Mouse (Mus musculus) frontal cortex, adult 2 months (tissue): ENCODE measurements around the gene Mmaa. TPM values are rescaled to one million over a fixed set of nuclear protein-coding genes. Genes with fewer than 3 reads are reported as not detected.
A peak's percentile ranks its signal among the peaks of the same experiment; 100 is the strongest.

Experiments used
- DNase-seq, 2 experiments: peaks; one replicate each; pipeline ENCODE4 v3.0.0; 2022; ENCODE audit warnings: low spot score in 1 of 2; ENCODE audit errors: extremely low spot score in 1 of 2
- polyA plus RNA-seq: library from polyadenylated mRNA; depleted of rRNA; stranded (reverse); fragments of >200 nt; gene quantifications from 2 replicates; pipeline ENCODE4 v1.2.3, GENCODE M21; 2012; rRNA removed

Gene Mmaa
- 30.9 and 33.3 TPM in 2 replicates for polyA plus RNA-seq

GRCm38 (mm10) chr8:79294610-79295275 is at the start of gene Mmaa:
Gene Mmaa (minus strand): TSS chr8:79294937.
- peak; percentile 87 to 95 for DNase-seq

GRCm38 (mm10) chr8:79341236-79341635 is 46.5 kb upstream of the Mmaa start:
- no peak for DNase-seq

DNA sequence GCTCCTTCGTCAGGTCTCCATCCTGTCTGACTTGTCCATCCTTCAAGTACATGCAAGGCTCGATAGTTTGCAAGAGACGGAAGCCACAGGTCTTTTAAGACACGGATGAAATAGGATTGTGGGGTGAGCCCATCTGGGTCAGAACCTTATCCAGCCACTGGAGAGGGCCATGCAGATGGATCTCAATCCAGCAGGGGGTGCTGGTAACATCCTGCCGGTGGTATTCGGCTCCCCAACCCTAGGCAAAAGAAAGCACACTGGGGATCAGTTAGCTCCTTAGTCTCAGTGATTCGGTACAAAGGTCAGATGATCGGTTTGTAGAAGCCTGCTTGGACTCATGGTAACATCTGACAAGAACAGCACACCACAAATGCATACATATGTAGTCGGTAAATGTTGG is 44.8 kb upstream of the Mmaa start:
- DNase-seq = peak in 1 of 2 experiments; percentile 42

DNA sequence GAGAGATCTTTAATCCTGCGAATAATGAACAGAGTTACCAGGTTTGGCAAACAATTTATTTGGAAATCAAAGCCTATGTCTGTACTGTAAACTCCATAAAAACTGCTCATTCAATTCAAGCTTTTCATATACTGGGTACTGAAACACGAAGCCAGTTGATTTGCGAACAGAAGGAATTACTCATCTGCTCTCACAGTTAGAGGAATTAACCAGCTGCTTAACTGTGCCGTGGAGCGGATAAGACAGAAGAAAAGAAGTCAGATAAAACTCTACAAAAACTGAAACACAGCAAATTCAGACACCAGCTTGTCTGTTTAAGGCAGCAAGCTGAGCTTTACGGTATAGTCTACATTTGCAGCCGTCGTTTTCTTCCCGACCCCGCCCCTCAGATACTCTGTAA is 43.9 kb upstream of the Mmaa start:
- peak in 1 of 2 experiments; percentile 52 for DNase-seq

DNA sequence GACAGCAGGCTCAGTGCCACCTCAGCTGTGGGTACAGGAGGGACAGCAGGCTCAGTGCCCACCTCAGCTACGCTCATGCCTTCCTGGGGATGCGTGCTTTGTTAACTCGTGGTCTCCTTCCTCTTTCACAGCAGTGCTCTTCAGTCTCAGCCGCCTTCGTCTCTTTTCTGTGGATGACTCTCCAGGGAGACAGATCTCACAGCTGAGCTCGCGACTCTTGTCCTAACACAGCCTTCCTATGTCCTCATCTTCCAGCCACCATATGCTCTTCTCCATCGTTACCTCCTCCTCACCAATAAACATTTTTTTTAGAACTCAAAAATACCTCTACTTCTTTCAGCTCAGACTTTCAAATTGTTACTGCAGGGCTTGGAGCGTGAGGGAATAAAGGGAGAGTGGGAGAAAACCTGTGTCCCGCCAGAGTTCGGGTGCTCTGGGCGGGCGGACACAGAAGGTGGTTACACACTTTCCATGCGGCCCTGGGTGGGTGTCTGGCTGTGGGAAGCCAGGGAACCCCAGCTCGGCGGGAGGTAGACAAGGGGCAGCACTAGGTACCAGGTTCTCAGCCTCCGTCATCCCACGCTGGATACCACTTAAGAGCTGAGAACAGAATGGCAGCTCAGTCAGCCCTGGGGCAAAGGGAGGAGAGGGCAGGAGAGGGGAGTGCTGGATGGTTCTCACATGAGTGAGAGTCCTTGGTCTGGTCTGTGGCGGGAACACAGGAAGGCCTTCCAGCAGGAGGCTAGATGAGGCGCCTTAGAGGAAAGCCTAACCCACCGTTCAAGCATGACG is 37.6 kb upstream of the Mmaa start:
- DNase-seq = peak in 1 of 2 experiments; percentile 25

DNA sequence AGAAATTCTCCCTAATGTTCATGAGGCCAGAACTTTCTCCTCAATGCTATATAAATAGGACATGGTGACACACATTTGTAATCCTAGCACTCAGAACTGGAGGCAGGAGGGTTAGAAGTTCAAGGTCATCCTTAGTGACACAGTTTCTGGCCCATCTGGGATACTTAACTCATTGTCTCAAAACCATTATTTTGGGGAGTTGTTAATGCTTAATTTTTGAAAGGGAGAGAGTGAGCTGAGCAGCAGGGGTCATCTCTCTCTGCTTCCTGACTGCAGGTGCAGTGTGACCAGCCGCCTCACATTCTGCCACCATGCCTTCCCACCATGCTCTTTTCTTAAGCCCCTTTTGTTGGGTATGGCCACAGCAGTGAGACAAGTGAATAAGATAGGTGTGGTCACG is 36.8 kb upstream of the Mmaa start:
- DNase-seq = no peak

DNA sequence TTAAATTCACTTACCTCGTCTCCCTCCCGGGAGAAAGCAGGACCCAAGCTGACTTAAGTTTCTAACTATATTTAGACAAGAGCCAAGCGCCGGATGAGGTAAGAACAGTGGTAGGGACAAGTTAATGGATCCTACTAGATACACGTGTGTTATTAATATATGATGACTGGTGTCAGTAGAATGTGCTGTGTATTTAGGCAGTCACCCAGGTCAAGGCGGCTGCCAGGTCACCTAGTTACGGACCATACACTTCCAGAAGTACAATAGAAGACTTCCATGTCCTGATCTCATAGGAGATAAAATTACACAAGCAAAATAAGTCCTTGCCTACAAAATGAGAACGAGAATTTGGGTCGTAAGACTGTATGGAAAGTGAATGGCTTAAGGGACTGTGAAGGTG is 36.3 kb upstream of the Mmaa start:
- no peak for DNase-seq

GRCm38 (mm10) chr8:79329735-79330134 is 35.0 kb upstream of the Mmaa start:
- no peak for DNase-seq

- no peak for DNase-seq
These were observed 34.4 kb upstream of the Mmaa start for GRCm38 (mm10) chr8:79329182-79329581.

- DNase-seq = no peak
These were observed 30.8 kb upstream of the Mmaa start for GRCm38 (mm10) chr8:79325510-79325909.

GRCm38 (mm10) chr8:79324928-79325327 is 30.2 kb upstream of the Mmaa start:
- DNase-seq = no peak

DNA sequence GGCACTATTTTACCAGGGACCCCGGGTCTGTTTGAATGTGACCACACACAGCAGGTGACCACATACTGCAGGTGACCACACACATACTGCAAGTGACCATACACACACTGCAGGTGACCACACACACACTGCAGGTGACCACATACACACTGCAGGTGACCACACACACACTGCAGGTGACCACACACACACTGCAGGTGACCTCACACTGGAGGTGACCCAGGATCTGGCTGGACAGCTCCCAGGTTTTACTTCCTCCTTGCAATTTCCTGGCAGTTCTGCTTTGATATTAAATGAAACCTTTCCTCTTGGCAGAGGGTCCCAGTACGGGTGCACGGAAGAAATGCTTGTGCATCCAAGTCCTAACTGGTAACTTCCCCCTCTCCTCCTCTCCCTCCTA is 29.3 kb upstream of the Mmaa start:
- DNase-seq = no peak

- DNase-seq = no peak
These were observed 28.4 kb upstream of the Mmaa start for GRCm38 (mm10) chr8:79323121-79323520.

DNA sequence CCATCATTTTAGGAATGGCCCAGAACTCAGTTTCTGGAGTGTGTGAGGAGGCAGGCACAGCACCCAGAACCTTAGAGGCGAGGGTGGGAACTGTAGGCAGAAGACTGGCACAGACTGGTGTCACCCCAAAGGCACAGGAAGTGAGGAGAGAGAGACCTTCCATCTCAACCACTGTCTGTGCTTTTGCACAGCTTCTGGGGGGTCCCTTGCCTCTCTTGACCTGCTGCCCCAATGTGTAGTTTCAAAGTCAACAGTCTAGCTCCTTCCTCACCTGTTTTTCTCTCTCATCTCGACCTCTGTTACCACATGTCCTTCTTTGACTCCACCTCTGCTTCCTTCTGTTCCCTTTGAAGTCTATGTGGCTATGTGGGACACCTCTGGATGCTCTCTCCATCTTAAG is 16.1 kb upstream of the Mmaa start:
- no peak for DNase-seq

GRCm38 (mm10) chr8:79305941-79306340 is 11.2 kb upstream of the Mmaa start:
- DNase-seq = no peak

- DNase-seq = no peak
These were observed 6.8 kb upstream of the Mmaa start for GRCm38 (mm10) chr8:79301548-79301947.

- DNase-seq = no peak
These were observed 5.0 kb upstream of the Mmaa start for GRCm38 (mm10) chr8:79299704-79300103.

DNA sequence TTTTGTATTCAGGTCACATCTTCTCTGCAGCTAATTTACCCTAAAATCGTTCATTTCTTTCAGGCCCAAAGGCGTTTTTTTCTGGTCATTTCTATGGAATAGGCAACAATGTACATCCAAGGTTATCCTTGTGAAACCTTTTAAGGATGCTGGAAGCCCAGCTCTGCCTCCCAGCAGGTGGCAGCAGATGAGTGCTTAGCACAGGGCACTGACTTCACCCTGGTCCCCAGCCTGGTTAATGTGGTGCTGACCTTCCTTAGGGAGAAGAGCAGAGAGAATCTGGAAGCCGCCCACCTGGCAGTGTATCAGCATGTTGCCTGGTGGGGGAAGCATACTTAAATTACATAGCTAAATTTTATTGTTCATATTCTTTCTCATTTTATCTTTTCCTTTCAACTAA is 3.0 kb upstream of the Mmaa start:
- DNase-seq = peak; percentile 32 to 82

- DNase-seq = no peak
These were observed 754 bp upstream of the Mmaa start for GRCm38 (mm10) chr8:79295276-79296105.

- DNase-seq = no peak
These were observed 896 bp downstream of the Mmaa start for GRCm38 (mm10) chr8:79293841-79294240.

DNA sequence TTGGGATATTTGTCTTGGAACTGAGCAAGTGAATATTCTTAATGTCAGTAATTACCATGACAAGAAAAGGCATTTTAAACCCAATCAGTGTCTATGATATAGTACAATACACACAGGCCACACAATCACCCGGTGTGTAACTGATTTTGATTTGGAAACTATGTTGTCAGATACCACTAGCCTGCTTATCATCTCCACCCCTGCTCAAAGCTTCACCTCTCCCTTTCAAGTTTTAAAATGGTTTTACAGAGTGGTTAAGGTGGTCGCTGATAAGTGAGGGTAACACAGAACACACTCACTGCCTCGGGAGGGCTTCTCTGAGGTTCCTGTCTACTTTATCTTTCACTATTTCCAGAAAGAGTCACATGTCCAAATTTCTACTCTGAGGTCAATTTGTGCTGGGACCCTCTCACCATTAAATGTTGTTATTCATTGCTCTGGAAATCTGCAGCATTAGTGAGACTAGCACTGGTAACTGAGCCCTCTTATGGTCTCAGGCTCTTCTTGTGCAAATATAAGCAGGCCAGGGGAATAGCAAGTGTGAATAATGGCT is 1.9 kb downstream of the Mmaa start:
- no peak for DNase-seq
